Mouse (Mus musculus): ENCODE results near the gene Tssk6. TPM values are rescaled to one million over a fixed set of nuclear protein-coding genes. Genes with fewer than 3 reads are reported as not detected.

Gene Tssk6
- total and polyA plus RNA-seq, 2 experiments: 0.09 TPM; not detected in 1

DNA sequence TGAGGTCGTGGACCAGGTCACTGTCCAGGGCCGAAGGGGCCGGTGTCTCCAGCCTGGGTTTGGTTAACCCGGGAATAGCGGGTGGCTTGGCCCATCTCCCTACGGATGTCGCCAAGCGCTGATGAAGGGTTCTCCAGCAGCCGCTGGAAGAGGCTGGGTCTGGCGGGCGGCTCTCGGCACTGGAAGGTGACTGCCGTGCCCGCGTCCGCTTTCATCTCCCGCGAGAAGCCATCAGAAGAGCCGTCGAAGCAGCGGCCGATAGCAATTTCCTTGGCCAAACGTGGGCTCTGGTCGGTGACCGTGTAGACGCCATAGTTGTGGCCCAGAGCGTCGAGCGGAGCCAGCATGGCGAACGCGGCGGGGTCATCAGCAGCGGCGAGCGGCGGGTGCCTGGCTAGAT lies 21.1 kb upstream of the Tssk6 start:
- H3K79me2 ChIP-seq (ENCODE audit: control insufficient read depth, insufficient read depth, low read length): no peaks in the 10 kb centered on the region
- no peaks in the 10 kb centered on the region for H3K4me1 ChIP-seq (ENCODE audit: control insufficient read depth, insufficient read depth, low read length)
- no peaks in the 10 kb centered on the region for H3K36me3 ChIP-seq (ENCODE audit: control insufficient read depth, insufficient read depth, low read length)
- TF ChIP-seq POLR2A (IDR thresholded peaks at IDR 0.05; ENCODE audit: extremely low read depth, insufficient read depth, low read length) (no peak), CTCF (IDR thresholded peaks at IDR 0.05; ENCODE audit: low read depth, low read length) (no peak)
- H3K9ac ChIP-seq (ENCODE audit: low read depth, low read length): no peak overlapping the region
- no peak overlapping the region for H3K4me3 ChIP-seq (ENCODE audit: insufficient read depth, low read depth, low read length)
- DNase-seq (ENCODE audit: extremely low read depth, low read depth, low spot score): no peak
- peaks cover 39% of the 10 kb centered on the region for H3K27me3 ChIP-seq (ENCODE audit: control insufficient read depth, insufficient read depth, low read length)
- WGBS: 16% methylated on average over 37 of the region's 37 CpGs
- no peak overlapping the region for H3K27ac ChIP-seq (replicated peaks; ENCODE audit: insufficient read depth, low read depth, low read length)

DNA sequence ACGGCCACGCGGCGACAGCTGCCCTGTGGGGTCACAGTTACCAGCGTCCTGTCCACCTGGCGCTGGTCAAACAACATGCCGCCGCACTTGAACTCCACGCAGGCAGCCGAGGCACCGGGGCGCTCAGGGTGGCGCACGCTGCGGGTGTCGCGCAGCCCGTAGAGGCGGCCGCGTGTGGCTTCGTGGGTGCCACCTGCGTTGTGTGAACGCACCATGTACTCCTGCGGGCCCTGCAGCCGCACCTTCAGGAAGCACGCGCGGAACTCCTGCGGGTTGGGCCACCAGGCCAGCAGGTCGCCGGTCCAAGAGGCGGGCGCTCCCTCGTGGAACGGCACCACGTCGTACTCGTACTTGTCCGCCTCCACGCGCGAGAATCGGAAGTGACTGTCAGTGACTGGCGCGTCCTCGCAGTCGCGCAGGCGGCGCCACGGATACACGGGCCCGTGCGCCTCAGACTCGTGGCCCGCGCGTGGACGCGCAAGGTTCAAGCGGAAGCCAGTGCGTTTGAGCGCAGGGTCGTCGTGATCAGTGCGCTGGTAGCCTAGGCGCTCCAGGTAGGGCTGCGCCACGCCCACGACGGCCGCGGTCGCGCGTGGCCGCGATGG lies 20.6 kb upstream of the Tssk6 start:
- 22% methylated on average over 79 of the region's 79 CpGs for WGBS

GRCm38 (mm10) chr8:69882021-69882756 lies 19.8 kb upstream of the Tssk6 start:
- H3K4me1 ChIP-seq (ENCODE audit: control insufficient read depth, insufficient read depth, low read length): peaks cover 1% of the 10 kb centered on the region; the same call in 1 of the 2 replicates
- H3K27me3 ChIP-seq (ENCODE audit: control insufficient read depth, insufficient read depth, low read length): peaks cover 51% of the 10 kb centered on the region
- WGBS: 6% methylated on average over 103 of the region's 103 CpGs
- no peak overlapping the region for H3K9ac ChIP-seq (ENCODE audit: low read depth, low read length)
- DNase-seq (ENCODE audit: extremely low read depth, low read depth, low spot score): no peak
- H3K36me3 ChIP-seq (ENCODE audit: control insufficient read depth, insufficient read depth, low read length): no peaks in the 10 kb centered on the region
- peak overlapping the region; percentile 4; the same call in 1 of the 2 replicates for H3K4me3 ChIP-seq (ENCODE audit: insufficient read depth, low read depth, low read length)
- TF ChIP-seq POLR2A (IDR thresholded peaks at IDR 0.05; ENCODE audit: extremely low read depth, insufficient read depth, low read length) (no peak), CTCF (IDR thresholded peaks at IDR 0.05; ENCODE audit: low read depth, low read length) (no peak)
- no peak overlapping the region for H3K27ac ChIP-seq (replicated peaks; ENCODE audit: insufficient read depth, low read depth, low read length)
- H3K79me2 ChIP-seq (ENCODE audit: control insufficient read depth, insufficient read depth, low read length): no peaks in the 10 kb centered on the region

More for the DNA sequence above, 20.6 kb upstream of the Tssk6 start:
- no peak overlapping the region for H3K9ac ChIP-seq (ENCODE audit: low read depth, low read length)
- no peak overlapping the region for H3K4me3 ChIP-seq (ENCODE audit: insufficient read depth, low read depth, low read length)
- H3K4me1 ChIP-seq (ENCODE audit: control insufficient read depth, insufficient read depth, low read length): no peaks in the 10 kb centered on the region
- H3K79me2 ChIP-seq (ENCODE audit: control insufficient read depth, insufficient read depth, low read length): no peaks in the 10 kb centered on the region
- TF ChIP-seq CTCF (IDR thresholded peaks at IDR 0.05; ENCODE audit: low read depth, low read length) (no peak), POLR2A (IDR thresholded peaks at IDR 0.05; ENCODE audit: extremely low read depth, insufficient read depth, low read length) (no peak)
- no peak overlapping the region for H3K27ac ChIP-seq (replicated peaks; ENCODE audit: insufficient read depth, low read depth, low read length)
- DNase-seq (ENCODE audit: extremely low read depth, low read depth, low spot score): no peak
- H3K27me3 ChIP-seq (ENCODE audit: control insufficient read depth, insufficient read depth, low read length): peaks cover 44% of the 10 kb centered on the region
- H3K36me3 ChIP-seq (ENCODE audit: control insufficient read depth, insufficient read depth, low read length): no peaks in the 10 kb centered on the region

GRCm38 (mm10) chr8:69882833-69883600 lies 19.0 kb upstream of the Tssk6 start:
- 23% methylated on average over 52 of the region's 52 CpGs for WGBS
- H3K79me2 ChIP-seq (ENCODE audit: control insufficient read depth, insufficient read depth, low read length): no peaks in the 10 kb centered on the region
- TF ChIP-seq POLR2A (IDR thresholded peaks at IDR 0.05; ENCODE audit: extremely low read depth, insufficient read depth, low read length): no peak
- peaks cover 6% of the 10 kb centered on the region for H3K4me1 ChIP-seq (ENCODE audit: control insufficient read depth, insufficient read depth, low read length)
- no peak for DNase-seq (ENCODE audit: extremely low read depth, low read depth, low spot score)
- H3K4me3 ChIP-seq (ENCODE audit: insufficient read depth, low read depth, low read length): no peak overlapping the region
- H3K27ac ChIP-seq (replicated peaks; ENCODE audit: insufficient read depth, low read depth, low read length): no peak overlapping the region
- no peak overlapping the region for H3K9ac ChIP-seq (ENCODE audit: low read depth, low read length)
- no peaks in the 10 kb centered on the region for H3K36me3 ChIP-seq (ENCODE audit: control insufficient read depth, insufficient read depth, low read length)
- H3K27me3 ChIP-seq (ENCODE audit: control insufficient read depth, insufficient read depth, low read length): peaks cover 56% of the 10 kb centered on the region

DNA sequence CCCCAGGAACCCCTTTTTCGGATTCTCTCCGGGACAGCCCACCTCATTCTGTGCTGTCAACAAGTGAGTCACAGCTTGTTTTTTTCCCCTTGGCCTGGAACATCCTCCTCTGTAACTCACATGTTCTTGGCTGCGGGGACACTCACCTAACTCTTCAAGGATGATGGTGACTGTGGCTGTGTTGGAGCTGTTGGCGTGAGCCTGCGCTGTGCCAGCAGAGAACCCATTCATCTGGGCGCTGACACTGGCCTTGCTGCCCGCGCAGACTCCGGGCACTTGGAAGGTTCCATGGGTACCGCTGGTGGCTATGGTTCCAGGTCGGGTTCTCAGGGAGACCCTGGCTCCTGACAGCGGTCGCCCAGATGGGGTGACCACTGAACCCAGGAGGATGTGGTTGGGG lies 17.8 kb upstream of the Tssk6 start:
- H3K79me2 ChIP-seq (ENCODE audit: control insufficient read depth, insufficient read depth, low read length): no peaks in the 10 kb centered on the region
- H3K4me1 ChIP-seq (ENCODE audit: control insufficient read depth, insufficient read depth, low read length): peaks cover 7% of the 10 kb centered on the region
- no peak overlapping the region for H3K27ac ChIP-seq (replicated peaks; ENCODE audit: insufficient read depth, low read depth, low read length)
- H3K4me3 ChIP-seq (ENCODE audit: insufficient read depth, low read depth, low read length): no peak overlapping the region
- no peak for DNase-seq (ENCODE audit: extremely low read depth, low read depth, low spot score)
- TF ChIP-seq POLR2A (IDR thresholded peaks at IDR 0.05; ENCODE audit: extremely low read depth, insufficient read depth, low read length) (no peak), CTCF (IDR thresholded peaks at IDR 0.05; ENCODE audit: low read depth, low read length) (no peak)
- WGBS: 70% methylated on average over 13 of the region's 13 CpGs
- H3K27me3 ChIP-seq (ENCODE audit: control insufficient read depth, insufficient read depth, low read length): peaks cover 60% of the 10 kb centered on the region
- H3K36me3 ChIP-seq (ENCODE audit: control insufficient read depth, insufficient read depth, low read length): no peaks in the 10 kb centered on the region
- H3K9ac ChIP-seq (ENCODE audit: low read depth, low read length): no peak overlapping the region

Measured in liver, adult 2 months (tissue).